Mouse (Mus musculus): ENCODE data around the gene Rab19. TPM values are rescaled to one million over a fixed set of nuclear protein-coding genes. Genes with fewer than 3 reads are reported as not detected.
"Not testable (repeated sequence)": the region's sequence is repeated elsewhere in the genome, so short reads cannot be mapped to it uniquely, and the experiment has no call there.

Gene Rab19
- polyA plus RNA-seq, 1 experiment from 2014 or later, result 0.32 TPM

GRCm38 (mm10) chr6:39389988-39390387 is 9.0 kb downstream of the Rab19 start:
- 87% methylated on average over 2 of the region's 2 CpGs for WGBS
- ATAC-seq (ENCODE audit: low FRiP score, low read depth), result no peak
- H3K9me3 ChIP-seq, result no peaks in the 10 kb centered on the region
- H3K9ac ChIP-seq, result no peak overlapping the region
- no peak overlapping the region for H3K27ac ChIP-seq
- H3K27me3 ChIP-seq (replicated peaks), result no peaks in the 10 kb centered on the region
- H3K36me3 ChIP-seq, result peaks cover 4% of the 10 kb centered on the region; the same call in 1 of the 2 replicates
- H3K4me1 ChIP-seq, result no peaks in the 10 kb centered on the region
- H3K4me2 ChIP-seq (replicated peaks), result no peak overlapping the region
- H3K4me3 ChIP-seq, result no peak overlapping the region

GRCm38 (mm10) chr6:39395471-39395870 is 14.5 kb downstream of the Rab19 start:
- H3K4me2 ChIP-seq (replicated peaks), result no peak overlapping the region
- H3K9ac ChIP-seq, result no peak overlapping the region
- no peaks in the 10 kb centered on the region for H3K4me1 ChIP-seq
- WGBS, result 77% methylated on average over 4 of the region's 4 CpGs
- no peaks in the 10 kb centered on the region for H3K27me3 ChIP-seq (replicated peaks)
- no peak overlapping the region for H3K4me3 ChIP-seq
- no peaks in the 10 kb centered on the region for H3K9me3 ChIP-seq
- no peak for ATAC-seq (ENCODE audit: low FRiP score, low read depth)
- H3K27ac ChIP-seq, result no peak overlapping the region
- H3K36me3 ChIP-seq, result peaks cover 41% of the 10 kb centered on the region

- Histone ChIP-seq H3K9me3 (no peaks in the 10 kb centered on the region), H3K4me1 (no peaks in the 10 kb centered on the region), H3K27ac (no peak overlapping the region), H3K9ac (no peak overlapping the region), H3K36me3 (peaks cover 43% of the 10 kb centered on the region), H3K4me3 (no peak overlapping the region), H3K27me3 (replicated peaks) (no peaks in the 10 kb centered on the region), H3K4me2 (replicated peaks) (no peak overlapping the region)
- no peak for ATAC-seq (ENCODE audit: low FRiP score, low read depth)
- 80% methylated on average over 4 of the region's 4 CpGs for WGBS
Observed at GRCm38 (mm10) chr6:39395916-39396315, 14.9 kb downstream of the Rab19 start.

GRCm38 (mm10) chr6:39397046-39397445 is 16.1 kb downstream of the Rab19 start:
- Histone ChIP-seq H3K4me2 (replicated peaks) (no peak overlapping the region), H3K9ac (no peak overlapping the region), H3K4me1 (no peaks in the 10 kb centered on the region), H3K27ac (no peak overlapping the region), H3K27me3 (replicated peaks) (no peaks in the 10 kb centered on the region), H3K9me3 (no peaks in the 10 kb centered on the region), H3K4me3 (no peak overlapping the region), H3K36me3 (peaks cover 47% of the 10 kb centered on the region)
- ATAC-seq (ENCODE audit: low FRiP score, low read depth), result no peak
- WGBS, result 93% methylated on average over 6 of the region's 6 CpGs

GRCm38 (mm10) chr6:39398342-39398741 is 17.4 kb downstream of the Rab19 start:
- no peak overlapping the region for H3K27ac ChIP-seq
- peaks cover 50% of the 10 kb centered on the region for H3K36me3 ChIP-seq
- no peak overlapping the region for H3K4me3 ChIP-seq
- WGBS, result 94% methylated on average over 9 of the region's 9 CpGs
- no peak overlapping the region for H3K4me2 ChIP-seq (replicated peaks)
- no peak for ATAC-seq (ENCODE audit: low FRiP score, low read depth)
- H3K9me3 ChIP-seq, result no peaks in the 10 kb centered on the region
- no peaks in the 10 kb centered on the region for H3K27me3 ChIP-seq (replicated peaks)
- no peak overlapping the region for H3K9ac ChIP-seq
- H3K4me1 ChIP-seq, result no peaks in the 10 kb centered on the region

GRCm38 (mm10) chr6:39400343-39400742 is 19.4 kb downstream of the Rab19 start:
- Histone ChIP-seq H3K9me3 (no peaks in the 10 kb centered on the region), H3K27ac (no peak overlapping the region), H3K4me3 (no peak overlapping the region), H3K4me2 (replicated peaks) (no peak overlapping the region), H3K36me3 (peaks cover 62% of the 10 kb centered on the region), H3K9ac (no peak overlapping the region), H3K27me3 (replicated peaks) (no peaks in the 10 kb centered on the region), H3K4me1 (no peaks in the 10 kb centered on the region)
- WGBS, result 69% methylated on average over 7 of the region's 7 CpGs
- ATAC-seq (ENCODE audit: low FRiP score, low read depth), result no peak

GRCm38 (mm10) chr6:39403136-39403535 is 22.2 kb downstream of the Rab19 start:
- Histone ChIP-seq H3K36me3 (peaks cover 55% of the 10 kb centered on the region), H3K9ac (no peak overlapping the region), H3K4me1 (no peaks in the 10 kb centered on the region), H3K27me3 (replicated peaks) (no peaks in the 10 kb centered on the region), H3K4me3 (no peak overlapping the region), H3K9me3 (no peaks in the 10 kb centered on the region), H3K27ac (no peak overlapping the region), H3K4me2 (replicated peaks) (no peak overlapping the region)
- 81% methylated on average over 2 of the region's 2 CpGs for WGBS
- no peak for ATAC-seq (ENCODE audit: low FRiP score, low read depth)

- no peak for ATAC-seq (ENCODE audit: low FRiP score, low read depth)
- Histone ChIP-seq H3K4me1 (no peaks in the 10 kb centered on the region), H3K9ac (no peak overlapping the region), H3K36me3 (peaks cover 38% of the 10 kb centered on the region), H3K27ac (no peak overlapping the region), H3K27me3 (replicated peaks) (no peaks in the 10 kb centered on the region), H3K4me3 (no peak overlapping the region), H3K4me2 (replicated peaks) (no peak overlapping the region), H3K9me3 (no peaks in the 10 kb centered on the region)
- WGBS, result 93% methylated on average over 5 of the region's 5 CpGs
Observed at GRCm38 (mm10) chr6:39406480-39406879, 25.5 kb downstream of the Rab19 start.

- H3K9me3 ChIP-seq, result no peaks in the 10 kb centered on the region
- H3K36me3 ChIP-seq, result peaks cover 6% of the 10 kb centered on the region
- ATAC-seq (ENCODE audit: low FRiP score, low read depth), result no peak
- H3K27ac ChIP-seq, result no peak overlapping the region
- no peak overlapping the region for H3K4me2 ChIP-seq (replicated peaks)
- no peak overlapping the region for H3K4me3 ChIP-seq
- no peak overlapping the region for H3K9ac ChIP-seq
- no peaks in the 10 kb centered on the region for H3K27me3 ChIP-seq (replicated peaks)
- WGBS, result 80% methylated on average over 1 of the region's 1 CpGs
- peaks cover 9% of the 10 kb centered on the region for H3K4me1 ChIP-seq
Observed at GRCm38 (mm10) chr6:39414106-39414505, 33.1 kb downstream of the Rab19 start.

GRCm38 (mm10) chr6:39415762-39416161 is 34.8 kb downstream of the Rab19 start:
- H3K4me2 ChIP-seq (replicated peaks), result no peak overlapping the region
- H3K36me3 ChIP-seq, result no peaks in the 10 kb centered on the region
- ATAC-seq (ENCODE audit: low FRiP score, low read depth), result no peak
- H3K9ac ChIP-seq, result no peak overlapping the region
- no peaks in the 10 kb centered on the region for H3K27me3 ChIP-seq (replicated peaks)
- peaks cover 9% of the 10 kb centered on the region for H3K4me1 ChIP-seq
- H3K9me3 ChIP-seq, result no peaks in the 10 kb centered on the region
- WGBS, result 51% methylated on average over 3 of the region's 5 CpGs
- no peak overlapping the region for H3K27ac ChIP-seq
- H3K4me3 ChIP-seq, result no peak overlapping the region

- not testable (repeated sequence) for H3K27ac ChIP-seq; ATAC-seq (ENCODE audit: low FRiP score, low read depth); H3K9me3 ChIP-seq; H3K9ac ChIP-seq; H3K27me3 ChIP-seq (replicated peaks); H3K36me3 ChIP-seq; H3K4me2 ChIP-seq (replicated peaks); H3K4me1 ChIP-seq; H3K4me3 ChIP-seq
Observed at GRCm38 (mm10) chr6:39416654-39417053, 35.7 kb downstream of the Rab19 start.

GRCm38 (mm10) chr6:39419386-39419850 is 38.4 kb downstream of the Rab19 start:
- ATAC-seq (ENCODE audit: low FRiP score, low read depth), result no peak
- H3K9me3 ChIP-seq, result no peaks in the 10 kb centered on the region
- peak overlapping the region; percentile 94 for H3K9ac ChIP-seq
- peaks cover 9% of the 10 kb centered on the region for H3K4me1 ChIP-seq
- peak overlapping the region; percentile 91 for H3K27ac ChIP-seq
- WGBS, result under 1% methylated on average over 43 of the region's 43 CpGs
- 0 out of 2 replicates have a peak, but pooled peaks cover 3% of the 10 kb centered on the region for H3K27me3 ChIP-seq (replicated peaks)
- H3K4me3 ChIP-seq, result peak overlapping the region; percentile 87
- H3K4me2 ChIP-seq (replicated peaks), result peak overlapping the region; percentile 69
- H3K36me3 ChIP-seq, result no peaks in the 10 kb centered on the region

- H3K4me1 ChIP-seq, result peaks cover 9% of the 10 kb centered on the region
- no peaks in the 10 kb centered on the region for H3K9me3 ChIP-seq
- H3K4me3 ChIP-seq, result peak within 1 kb of the TSS; percentile 87
- peak; percentile 95 for ATAC-seq (ENCODE audit: low FRiP score, low read depth)
- WGBS, result under 1% methylated on average over 74 of the region's 82 CpGs
- 0 out of 2 replicates have a peak, but pooled peaks cover 3% of the 10 kb centered on the region for H3K27me3 ChIP-seq (replicated peaks)
- H3K4me2 ChIP-seq (replicated peaks), result peak within 1 kb of the TSS; percentile 69
- no peaks in the 10 kb centered on the region for H3K36me3 ChIP-seq
- peak within 1 kb of the TSS; percentile 94 for H3K9ac ChIP-seq
- H3K27ac ChIP-seq, result peak within 1 kb of the TSS; percentile 91
Observed at GRCm38 (mm10) chr6:39419851-39420721, 39.1 kb downstream of the Rab19 start, which contains the start of gene Mkrn1. TSS of gene Mkrn1 (minus strand) at chr6:39420462.
